Mouse (Mus musculus): ENCODE results near the gene Ptafr.

DNA sequence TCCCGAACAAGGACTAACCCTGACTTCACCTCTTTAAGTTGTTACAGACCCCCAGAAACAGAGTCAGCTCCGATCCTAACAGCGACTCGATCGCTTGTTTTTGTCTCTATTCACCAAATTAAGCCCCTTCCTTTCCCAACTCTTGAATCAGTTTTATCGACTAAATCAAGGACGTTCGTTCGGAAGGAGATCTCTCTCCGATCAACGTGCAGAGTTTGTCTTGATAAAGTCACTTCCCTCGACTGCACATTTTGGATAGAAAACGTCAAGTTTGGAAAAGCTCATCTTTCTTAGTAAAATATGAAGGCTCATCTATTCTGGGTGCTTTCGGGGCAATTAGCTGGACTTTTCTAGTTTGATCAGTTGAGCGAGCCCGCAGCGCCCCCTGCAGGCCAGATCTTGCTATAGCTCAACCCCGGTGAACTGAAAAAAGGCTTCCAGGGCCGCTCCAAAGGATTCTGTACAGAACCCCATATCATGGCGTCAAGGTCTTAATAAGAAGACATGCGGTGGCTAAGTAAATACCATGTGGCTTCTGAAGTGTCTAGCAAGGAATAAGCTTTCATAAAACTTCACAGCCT, 49.2 kb upstream of the Ptafr start:
- no peak; the same call in 1 of the 2 replicates for TF ChIP-seq POLR2A (IDR thresholded peaks at IDR 0.05; ENCODE audit: insufficient read depth, low read depth, low read length)
- TF ChIP-seq CTCF (IDR thresholded peaks at IDR 0.05), result peak; percentile 99
- 0 out of 2 replicates have a peak, but pooled peaks have one; percentile 65 for TF ChIP-seq EP300 (IDR thresholded peaks at IDR 0.05; ENCODE audit: insufficient read depth, low read depth, low read length)
